Mouse (Mus musculus) neural tube, embryonic 11.5 days (tissue): ENCODE measurements at regions not wholly inside any gene's neighbourhood (a gene's known extent, or its start where the extent isn't known, plus 50 kb on each side); places are given as distances from the start of the nearest gene placed in this dataset.

ENCODE experiments used
- ATAC-seq: fragments of 200-750 bp; cut with Nextera tagmentation; 2 replicates; pipeline ENCODE4 v1.8.0; 2017; ENCODE audit warnings: moderate number of reproducible peaks, mild to moderate bottlenecking, moderate TSS enrichment, moderate library complexity; ENCODE audit not compliant: insufficient read depth, low FRiP score, low TSS enrichment
- DNase-seq: peaks from one replicate; pipeline ENCODE4 v3.0.0-alpha.2; 2015; ENCODE audit warnings: low spot score
- H3K27ac ChIP-seq: fragments of 300-500 bp; sonication (generic); 2 replicates; pipeline ENCODE4 v1.5.1; 2014; ENCODE audit warnings: low read depth, mild to moderate bottlenecking, low read length
- H3K27me3 ChIP-seq: fragments of 300-500 bp; sonication (generic); 2 replicates; pipeline ENCODE4 v1.6.1; 2014; ENCODE audit warnings: mild to moderate bottlenecking, low read length, mixed read lengths; ENCODE audit not compliant: control insufficient read depth, insufficient read depth
- H3K36me3 ChIP-seq: fragments of 300-500 bp; sonication (generic); 2 replicates; pipeline ENCODE4 v1.6.1; 2014; ENCODE audit warnings: mild to moderate bottlenecking, low read length, moderate library complexity, mixed read lengths; ENCODE audit not compliant: control insufficient read depth, insufficient read depth
- H3K4me1 ChIP-seq: fragments of 300-500 bp; sonication (generic); 2 replicates; pipeline ENCODE4 v1.6.1; 2014; ENCODE audit warnings: low read length, mixed read lengths; ENCODE audit not compliant: control insufficient read depth, insufficient read depth
- H3K4me2 ChIP-seq: fragments of 300-500 bp; sonication (generic); 2 replicates; pipeline ENCODE4 v1.6.1; 2014; ENCODE audit warnings: low read depth, mild to moderate bottlenecking, moderate library complexity
- H3K4me3 ChIP-seq: fragments of 300-500 bp; sonication (generic); 2 replicates; pipeline ENCODE4 v1.5.1; 2014; ENCODE audit warnings: low read depth, low read length
- H3K9ac ChIP-seq: fragments of 300-500 bp; sonication (generic); 2 replicates; pipeline ENCODE4 v1.6.1; 2014; ENCODE audit warnings: mild to moderate bottlenecking, low read length
- H3K9me3 ChIP-seq: fragments of 300-500 bp; sonication (generic); 2 replicates; pipeline ENCODE4 v1.6.1; 2016; ENCODE audit warnings: low read length; ENCODE audit not compliant: control insufficient read depth
- WGBS: fragments of 180-500 bp; shearing (Covaris S2); extraction: QIAGEN DNeasy Blood & Tissue Kit; methylation state at CpG from one replicate; pipeline ENCODE4 v1.1.7; 2014; 5-methylcytosine and 5-hydroxymethylcytosine counted together

GRCm38 (mm10) chr6:14197107-14197506 is 325.8 kb upstream of the 2610001J05Rik start:
- Histone ChIP-seq H3K4me3 (no peak overlapping the region), H3K27ac (no peak overlapping the region), H3K9me3 (no peaks in the 10 kb centered on the region), H3K4me1 (no peaks in the 10 kb centered on the region), H3K4me2 (no peak overlapping the region), H3K27me3 (no peaks in the 10 kb centered on the region), H3K36me3 (no peaks in the 10 kb centered on the region), H3K9ac (no peak overlapping the region)
- DNase-seq (no peak), ATAC-seq (no peak)
- WGBS, result 73% methylated on average over 3 of the region's 3 CpGs

GRCm38 (mm10) chr6:14195351-14195750 is 324.0 kb upstream of the 2610001J05Rik start:
- H3K4me3 ChIP-seq, result no peak overlapping the region
- ATAC-seq (no peak), DNase-seq (no peak)
- H3K4me2 ChIP-seq, result no peak overlapping the region
- 83% methylated on average over 5 of the region's 5 CpGs for WGBS
- no peaks in the 10 kb centered on the region for H3K36me3 ChIP-seq
- H3K4me1 ChIP-seq, result no peaks in the 10 kb centered on the region
- H3K9ac ChIP-seq, result no peak overlapping the region
- no peak overlapping the region for H3K27ac ChIP-seq
- no peaks in the 10 kb centered on the region for H3K27me3 ChIP-seq
- no peaks in the 10 kb centered on the region for H3K9me3 ChIP-seq

GRCm38 (mm10) chr6:14191387-14192023 is 320.2 kb upstream of the 2610001J05Rik start:
- H3K27ac ChIP-seq, result no peak overlapping the region
- H3K4me1 ChIP-seq, result no peaks in the 10 kb centered on the region
- ATAC-seq (no peak), DNase-seq (no peak)
- H3K36me3 ChIP-seq, result no peaks in the 10 kb centered on the region
- WGBS, result 84% methylated on average over 4 of the region's 4 CpGs
- H3K4me3 ChIP-seq, result no peak overlapping the region
- H3K4me2 ChIP-seq, result no peak overlapping the region
- no peak overlapping the region for H3K9ac ChIP-seq
- no peaks in the 10 kb centered on the region for H3K9me3 ChIP-seq
- H3K27me3 ChIP-seq, result no peaks in the 10 kb centered on the region

- Histone ChIP-seq H3K4me1 (no peaks in the 10 kb centered on the region), H3K4me2 (no peak overlapping the region), H3K36me3 (no peaks in the 10 kb centered on the region), H3K9ac (no peak overlapping the region), H3K9me3 (no peaks in the 10 kb centered on the region), H3K27ac (no peak overlapping the region), H3K27me3 (no peaks in the 10 kb centered on the region), H3K4me3 (no peak overlapping the region)
- 73% methylated on average over 2 of the region's 2 CpGs for WGBS
- ATAC-seq (no peak), DNase-seq (no peak)
Measured at GRCm38 (mm10) chr6:14185921-14186420, 314.7 kb upstream of the 2610001J05Rik start.

- H3K36me3 ChIP-seq, result no peaks in the 10 kb centered on the region
- no peak overlapping the region for H3K4me3 ChIP-seq
- H3K9ac ChIP-seq, result no peak overlapping the region
- no peaks in the 10 kb centered on the region for H3K27me3 ChIP-seq
- no peak overlapping the region for H3K27ac ChIP-seq
- H3K4me2 ChIP-seq, result no peak overlapping the region
- ATAC-seq (no peak), DNase-seq (no peak)
- H3K9me3 ChIP-seq, result no peaks in the 10 kb centered on the region
- no peaks in the 10 kb centered on the region for H3K4me1 ChIP-seq
Measured at GRCm38 (mm10) chr6:14147370-14147769, 276.1 kb upstream of the 2610001J05Rik start.

GRCm38 (mm10) chr6:14146394-14146793 is 275.1 kb upstream of the 2610001J05Rik start:
- no peaks in the 10 kb centered on the region for H3K4me1 ChIP-seq
- WGBS, result 84% methylated on average over 4 of the region's 4 CpGs
- no peak overlapping the region for H3K4me2 ChIP-seq
- no peaks in the 10 kb centered on the region for H3K9me3 ChIP-seq
- no peaks in the 10 kb centered on the region for H3K36me3 ChIP-seq
- no peaks in the 10 kb centered on the region for H3K27me3 ChIP-seq
- H3K9ac ChIP-seq, result no peak overlapping the region
- H3K27ac ChIP-seq, result no peak overlapping the region
- DNase-seq (no peak), ATAC-seq (no peak)
- no peak overlapping the region for H3K4me3 ChIP-seq

- ATAC-seq (no peak), DNase-seq (no peak)
- no peak overlapping the region for H3K9ac ChIP-seq
- no peak overlapping the region for H3K27ac ChIP-seq
- H3K4me3 ChIP-seq, result no peak overlapping the region
- no peaks in the 10 kb centered on the region for H3K27me3 ChIP-seq
- WGBS, result 85% methylated on average over 8 of the region's 8 CpGs
- H3K36me3 ChIP-seq, result no peaks in the 10 kb centered on the region
- H3K9me3 ChIP-seq, result no peaks in the 10 kb centered on the region
- H3K4me2 ChIP-seq, result no peak overlapping the region
- H3K4me1 ChIP-seq, result no peaks in the 10 kb centered on the region
Measured at GRCm38 (mm10) chr6:14142107-14142751, 270.9 kb upstream of the 2610001J05Rik start.

GRCm38 (mm10) chr6:14130392-14131144 is 259.2 kb upstream of the 2610001J05Rik start:
- no peak overlapping the region for H3K9ac ChIP-seq
- H3K27me3 ChIP-seq, result no peaks in the 10 kb centered on the region
- H3K36me3 ChIP-seq, result no peaks in the 10 kb centered on the region
- no peaks in the 10 kb centered on the region for H3K9me3 ChIP-seq
- 92% methylated on average over 1 of the region's 1 CpGs for WGBS
- no peak for DNase-seq
- no peak for ATAC-seq
- no peak overlapping the region for H3K4me3 ChIP-seq
- no peak overlapping the region for H3K27ac ChIP-seq
- no peaks in the 10 kb centered on the region for H3K4me1 ChIP-seq
- H3K4me2 ChIP-seq, result no peak overlapping the region
